Mouse (Mus musculus): ENCODE measurements at regions not wholly inside any gene's neighbourhood (a gene's known extent, or its start where the extent isn't known, plus 50 kb on each side); places are given as distances from the start of the nearest gene placed in this dataset.

DNA sequence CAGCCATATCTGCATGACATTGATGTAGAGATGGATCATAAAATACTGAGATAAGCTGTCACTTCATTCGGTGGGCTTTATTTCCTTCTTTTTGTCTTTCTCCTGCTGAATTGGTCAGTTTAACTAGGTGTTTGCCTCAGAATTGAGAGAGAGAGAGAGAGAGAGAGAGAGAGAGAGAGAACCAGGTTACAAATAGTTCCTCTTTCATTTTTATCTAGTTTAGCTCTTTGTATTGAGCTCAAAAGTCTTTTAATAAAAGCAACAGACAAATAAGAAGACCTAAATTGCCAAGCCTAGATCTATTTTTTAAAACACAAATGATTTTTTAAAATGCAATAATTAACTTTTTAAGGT is 253.4 kb upstream of the Zeb2 start:
- Histone ChIP-seq H3K9me3 (ENCODE audit: control insufficient read depth, low read length) (no peaks in the 10 kb centered on the region), H3K36me3 (ENCODE audit: control insufficient read depth, insufficient read depth, low read length) (no peaks in the 10 kb centered on the region), H3K27me3 (ENCODE audit: control insufficient read depth, insufficient read depth, low read depth, low read length) (no peaks in the 10 kb centered on the region), H3K27ac (ENCODE audit: low read length) (no peak overlapping the region), H3K4me3 (ENCODE audit: low read length) (no peak overlapping the region), H3K4me1 (replicated peaks; ENCODE audit: control insufficient read depth, insufficient read depth, low read length) (no peaks in the 10 kb centered on the region), H3K9ac (ENCODE audit: low read length) (no peak overlapping the region), H3K4me2 (ENCODE audit: low read depth, low read length) (no peak overlapping the region)
- no peak for ATAC-seq (ENCODE audit: low read depth)
- WGBS: 13% methylated on average over 1 of the region's 1 CpGs

DNA sequence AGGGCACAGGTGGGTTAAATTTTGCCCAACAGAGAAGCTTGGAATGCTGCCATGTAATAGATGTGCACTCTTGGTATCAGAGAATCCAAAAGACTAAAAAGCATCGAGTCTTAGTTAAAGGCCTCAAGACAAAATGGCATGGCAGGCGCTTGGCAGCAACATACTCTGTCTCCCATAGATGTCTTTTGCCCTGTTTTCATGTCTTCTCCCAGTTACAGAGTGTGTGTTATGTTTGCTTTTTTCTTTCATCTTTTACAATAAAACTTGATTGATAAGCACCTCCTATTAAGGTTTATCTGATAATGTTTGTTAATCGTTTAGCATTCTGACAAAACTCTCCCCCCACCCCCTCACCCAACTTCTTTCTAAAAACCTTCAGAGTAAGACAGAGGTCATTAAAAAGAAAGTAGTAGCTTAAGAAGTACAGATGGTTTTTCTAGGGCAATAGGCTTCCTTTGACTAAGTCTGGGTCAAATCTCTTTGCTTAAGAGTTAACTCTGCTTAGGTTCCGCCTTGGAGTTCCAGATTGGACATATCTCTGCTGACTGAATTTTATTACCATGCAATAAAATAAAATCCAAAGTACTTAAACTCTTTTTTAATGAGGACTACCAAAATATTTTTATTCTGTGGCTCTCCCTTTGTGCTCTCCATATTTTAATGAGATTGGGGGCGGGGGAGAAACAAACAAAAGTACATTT is 252.9 kb upstream of the Zeb2 start:
- Histone ChIP-seq H3K4me2 (ENCODE audit: low read depth, low read length) (no peak overlapping the region), H3K9ac (ENCODE audit: low read length) (no peak overlapping the region), H3K4me3 (ENCODE audit: low read length) (no peak overlapping the region), H3K36me3 (ENCODE audit: control insufficient read depth, insufficient read depth, low read length) (no peaks in the 10 kb centered on the region), H3K9me3 (ENCODE audit: control insufficient read depth, low read length) (no peaks in the 10 kb centered on the region), H3K4me1 (replicated peaks; ENCODE audit: control insufficient read depth, insufficient read depth, low read length) (no peaks in the 10 kb centered on the region), H3K27ac (ENCODE audit: low read length) (no peak overlapping the region), H3K27me3 (ENCODE audit: control insufficient read depth, insufficient read depth, low read depth, low read length) (no peaks in the 10 kb centered on the region)
- WGBS: 71% methylated on average over 5 of the region's 5 CpGs
- no peak for ATAC-seq (ENCODE audit: low read depth)

GRCm38 (mm10) chr2:45369432-45369831 is 252.2 kb upstream of the Zeb2 start:
- WGBS: 81% methylated on average over 4 of the region's 4 CpGs
- Histone ChIP-seq H3K27ac (ENCODE audit: low read length) (no peak overlapping the region), H3K27me3 (ENCODE audit: control insufficient read depth, insufficient read depth, low read depth, low read length) (no peaks in the 10 kb centered on the region), H3K36me3 (ENCODE audit: control insufficient read depth, insufficient read depth, low read length) (no peaks in the 10 kb centered on the region), H3K4me1 (replicated peaks; ENCODE audit: control insufficient read depth, insufficient read depth, low read length) (no peaks in the 10 kb centered on the region), H3K9ac (ENCODE audit: low read length) (no peak overlapping the region), H3K4me2 (ENCODE audit: low read depth, low read length) (no peak overlapping the region), H3K9me3 (ENCODE audit: control insufficient read depth, low read length) (no peaks in the 10 kb centered on the region), H3K4me3 (ENCODE audit: low read length) (no peak overlapping the region)
- ATAC-seq (ENCODE audit: low read depth): no peak

DNA sequence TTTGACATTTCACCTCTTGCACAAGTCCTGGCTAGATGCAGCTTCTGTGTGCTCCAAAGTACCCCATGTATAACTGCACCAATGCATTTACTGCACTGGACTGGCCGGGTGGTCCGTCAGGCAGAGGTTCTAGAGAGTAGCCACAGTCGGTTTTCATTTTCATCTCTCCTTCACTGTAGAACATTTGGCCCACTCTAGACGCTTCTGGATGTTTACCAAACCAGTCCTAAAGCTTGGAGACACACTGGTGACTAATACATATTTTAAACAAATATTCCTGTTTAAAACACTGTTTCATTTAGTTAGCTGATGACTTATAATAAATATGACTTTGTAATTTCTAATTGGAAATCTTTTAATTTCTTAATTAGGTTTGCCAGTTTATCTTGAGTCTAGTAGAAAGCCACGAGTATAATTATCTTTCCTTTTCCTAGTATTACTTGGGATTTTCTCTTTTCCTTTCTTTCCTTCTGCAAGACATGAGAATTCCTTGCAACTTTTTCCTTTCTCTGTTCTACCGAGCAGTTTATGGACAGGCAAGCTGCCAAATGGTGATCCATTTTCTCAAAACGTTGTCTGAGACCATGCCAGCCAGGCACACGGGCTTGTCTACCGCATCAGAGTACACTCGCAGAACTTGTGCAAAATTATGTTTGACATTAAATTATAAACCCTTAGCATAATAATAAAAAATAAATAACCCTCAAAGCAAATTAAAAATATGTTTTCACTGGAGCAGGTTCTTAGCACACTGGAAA is 250.4 kb upstream of the Zeb2 start:
- Histone ChIP-seq H3K4me3 (ENCODE audit: low read length) (no peak overlapping the region), H3K9me3 (ENCODE audit: control insufficient read depth, low read length) (no peaks in the 10 kb centered on the region), H3K4me1 (replicated peaks; ENCODE audit: control insufficient read depth, insufficient read depth, low read length) (no peaks in the 10 kb centered on the region), H3K4me2 (ENCODE audit: low read depth, low read length) (no peak overlapping the region), H3K9ac (ENCODE audit: low read length) (no peak overlapping the region), H3K36me3 (ENCODE audit: control insufficient read depth, insufficient read depth, low read length) (no peaks in the 10 kb centered on the region), H3K27ac (ENCODE audit: low read length) (peak overlapping the region; percentile 77), H3K27me3 (ENCODE audit: control insufficient read depth, insufficient read depth, low read depth, low read length) (no peaks in the 10 kb centered on the region)
- ATAC-seq (ENCODE audit: low read depth): peak; percentile 62; the same call in 1 of the 2 replicates
- 47% methylated on average over 10 of the region's 10 CpGs for WGBS

- H3K4me2 ChIP-seq (ENCODE audit: low read depth, low read length): no peak overlapping the region
- 77% methylated on average over 7 of the region's 7 CpGs for WGBS
- no peaks in the 10 kb centered on the region for H3K36me3 ChIP-seq (ENCODE audit: control insufficient read depth, insufficient read depth, low read length)
- no peak for ATAC-seq (ENCODE audit: low read depth)
- no peaks in the 10 kb centered on the region for H3K27me3 ChIP-seq (ENCODE audit: control insufficient read depth, insufficient read depth, low read depth, low read length)
- no peak overlapping the region for H3K4me3 ChIP-seq (ENCODE audit: low read length)
- no peak overlapping the region for H3K9ac ChIP-seq (ENCODE audit: low read length)
- peaks cover 4% of the 10 kb centered on the region; the same call in 1 of the 2 replicates for H3K4me1 ChIP-seq (replicated peaks; ENCODE audit: control insufficient read depth, insufficient read depth, low read length)
- no peak overlapping the region for H3K27ac ChIP-seq (ENCODE audit: low read length)
- no peaks in the 10 kb centered on the region for H3K9me3 ChIP-seq (ENCODE audit: control insufficient read depth, low read length)
Observed at GRCm38 (mm10) chr2:45357266-45357665, 240.1 kb upstream of the Zeb2 start.

DNA sequence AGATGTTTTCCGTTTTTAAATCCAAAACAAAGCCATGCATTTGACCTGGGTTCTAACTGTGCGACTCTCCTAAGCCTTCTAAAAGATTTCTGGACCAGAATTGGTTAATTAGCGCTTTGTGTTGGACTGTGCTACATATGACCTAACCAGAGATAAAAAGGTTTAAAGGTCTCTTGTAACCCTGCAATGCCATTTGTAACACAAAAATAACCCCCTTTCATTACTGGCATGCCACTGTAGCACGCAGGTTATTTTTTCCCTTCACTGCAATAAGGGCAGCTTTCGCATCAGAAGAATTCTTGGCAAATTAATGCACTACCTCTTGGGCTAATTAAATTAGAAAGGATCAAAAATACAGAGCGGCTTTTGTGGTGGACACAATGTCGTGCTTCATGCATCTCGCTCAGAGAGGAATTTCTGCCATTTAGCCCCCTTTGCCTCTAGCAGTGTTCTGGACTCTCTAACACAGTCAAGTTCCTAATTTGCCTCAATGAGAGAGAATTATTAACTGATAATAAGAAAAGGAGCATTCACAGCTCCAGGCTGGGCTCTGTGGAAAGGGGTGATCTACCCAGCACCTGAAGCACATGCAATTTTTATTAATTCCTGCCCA is 239.5 kb upstream of the Zeb2 start:
- H3K9me3 ChIP-seq (ENCODE audit: control insufficient read depth, low read length): no peaks in the 10 kb centered on the region
- no peak for ATAC-seq (ENCODE audit: low read depth)
- H3K4me3 ChIP-seq (ENCODE audit: low read length): no peak overlapping the region
- no peak overlapping the region for H3K9ac ChIP-seq (ENCODE audit: low read length)
- H3K4me1 ChIP-seq (replicated peaks; ENCODE audit: control insufficient read depth, insufficient read depth, low read length): peaks cover 4% of the 10 kb centered on the region; the same call in 1 of the 2 replicates
- H3K27me3 ChIP-seq (ENCODE audit: control insufficient read depth, insufficient read depth, low read depth, low read length): no peaks in the 10 kb centered on the region
- no peak overlapping the region for H3K27ac ChIP-seq (ENCODE audit: low read length)
- H3K4me2 ChIP-seq (ENCODE audit: low read depth, low read length): no peak overlapping the region
- 87% methylated on average over 8 of the region's 8 CpGs for WGBS
- no peaks in the 10 kb centered on the region for H3K36me3 ChIP-seq (ENCODE audit: control insufficient read depth, insufficient read depth, low read length)

DNA sequence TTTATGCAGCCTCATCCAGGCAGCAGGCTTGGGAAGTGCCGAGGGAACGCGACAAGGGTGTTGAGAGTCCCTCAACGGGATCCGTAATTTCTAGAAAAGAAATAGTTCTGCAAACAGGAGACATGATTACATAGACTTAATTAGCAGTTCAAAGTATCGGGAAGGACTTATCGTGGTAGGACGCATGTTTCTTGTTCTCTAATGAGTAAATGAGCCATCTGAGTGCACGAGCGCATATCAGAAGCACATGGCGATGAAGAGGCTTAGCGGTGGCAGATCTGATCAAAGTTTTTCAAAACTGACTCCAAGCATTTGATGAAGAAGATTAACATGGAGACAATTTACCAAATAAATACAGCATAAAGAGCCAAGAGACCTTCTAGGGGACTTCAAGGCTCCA is 238.8 kb upstream of the Zeb2 start:
- no peak for ATAC-seq (ENCODE audit: low read depth)
- no peaks in the 10 kb centered on the region for H3K36me3 ChIP-seq (ENCODE audit: control insufficient read depth, insufficient read depth, low read length)
- 95% methylated on average over 12 of the region's 12 CpGs for WGBS
- H3K27ac ChIP-seq (ENCODE audit: low read length): no peak overlapping the region
- H3K27me3 ChIP-seq (ENCODE audit: control insufficient read depth, insufficient read depth, low read depth, low read length): no peaks in the 10 kb centered on the region
- no peak overlapping the region for H3K4me2 ChIP-seq (ENCODE audit: low read depth, low read length)
- no peak overlapping the region for H3K9ac ChIP-seq (ENCODE audit: low read length)
- no peaks in the 10 kb centered on the region; the same call in 1 of the 2 replicates for H3K4me1 ChIP-seq (replicated peaks; ENCODE audit: control insufficient read depth, insufficient read depth, low read length)
- H3K9me3 ChIP-seq (ENCODE audit: control insufficient read depth, low read length): no peaks in the 10 kb centered on the region
- H3K4me3 ChIP-seq (ENCODE audit: low read length): no peak overlapping the region

- Histone ChIP-seq H3K27ac (ENCODE audit: low read length) (no peak overlapping the region), H3K9ac (ENCODE audit: low read length) (no peak overlapping the region), H3K4me1 (replicated peaks; ENCODE audit: control insufficient read depth, insufficient read depth, low read length) (no peaks in the 10 kb centered on the region), H3K9me3 (ENCODE audit: control insufficient read depth, low read length) (no peaks in the 10 kb centered on the region), H3K4me3 (ENCODE audit: low read length) (no peak overlapping the region), H3K27me3 (ENCODE audit: control insufficient read depth, insufficient read depth, low read depth, low read length) (no peaks in the 10 kb centered on the region), H3K36me3 (ENCODE audit: control insufficient read depth, insufficient read depth, low read length) (no peaks in the 10 kb centered on the region), H3K4me2 (ENCODE audit: low read depth, low read length) (no peak overlapping the region)
- 40% methylated on average over 1 of the region's 1 CpGs for WGBS
- no peak for ATAC-seq (ENCODE audit: low read depth)
Observed at GRCm38 (mm10) chr2:45351529-45352133, 234.4 kb upstream of the Zeb2 start.

DNA sequence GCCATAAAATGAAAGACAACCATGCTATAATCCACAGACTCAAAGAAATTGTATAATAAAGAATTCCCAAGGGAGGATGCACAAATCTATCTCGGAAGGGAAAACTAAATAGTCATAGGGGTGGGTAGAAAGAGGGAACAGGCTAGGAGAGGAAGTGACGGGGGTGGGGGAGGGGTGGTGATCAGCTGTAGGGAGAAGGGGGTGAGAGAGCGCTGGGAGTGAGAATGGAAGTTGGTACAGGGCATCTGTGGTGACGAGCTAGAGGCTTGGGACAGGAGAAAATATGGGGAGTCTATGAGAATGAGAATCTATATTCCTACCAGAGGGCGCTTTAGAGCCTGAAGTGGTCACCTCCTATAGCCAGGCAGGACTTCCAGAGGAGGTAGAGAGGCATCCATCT is 229.2 kb upstream of the Zeb2 start:
- H3K9ac ChIP-seq (ENCODE audit: low read length): no peak overlapping the region
- 78% methylated on average over 5 of the region's 5 CpGs for WGBS
- no peak overlapping the region for H3K4me2 ChIP-seq (ENCODE audit: low read depth, low read length)
- H3K27ac ChIP-seq (ENCODE audit: low read length): no peak overlapping the region
- H3K36me3 ChIP-seq (ENCODE audit: control insufficient read depth, insufficient read depth, low read length): no peaks in the 10 kb centered on the region
- no peak overlapping the region for H3K4me3 ChIP-seq (ENCODE audit: low read length)
- no peaks in the 10 kb centered on the region for H3K27me3 ChIP-seq (ENCODE audit: control insufficient read depth, insufficient read depth, low read depth, low read length)
- H3K9me3 ChIP-seq (ENCODE audit: control insufficient read depth, low read length): no peaks in the 10 kb centered on the region
- no peaks in the 10 kb centered on the region for H3K4me1 ChIP-seq (replicated peaks; ENCODE audit: control insufficient read depth, insufficient read depth, low read length)
- no peak for ATAC-seq (ENCODE audit: low read depth)
